Mouse (Mus musculus): ENCODE data around the gene Tex29. TPM values are rescaled to one million over a fixed set of nuclear protein-coding genes. Genes with fewer than 3 reads are reported as not detected.

The Tex29 gene
- polyA plus RNA-seq, 1 experiment from 2014 or later: not detected

Other genes starting within 250 kb of the Tex29 start
- gene Ankrd10, start 204.7 kb upstream of the Tex29 start, polyA plus RNA-seq (2014; fragmentation: Nextera tagmentation; extraction: Ambion mirVana): 60.3 and 63.1 TPM in 2 replicates
- not detected in 2 replicates for gene 1700016D06Rik, start 139.4 kb upstream of the Tex29 start, polyA plus RNA-seq (2014; fragmentation: Nextera tagmentation; extraction: Ambion mirVana)
- gene Arhgef7, start 112.8 kb upstream of the Tex29 start, polyA plus RNA-seq (2014; fragmentation: Nextera tagmentation; extraction: Ambion mirVana): 46.4 and 53.2 TPM in 2 replicates

Measured in heart, embryonic 11.5 days (tissue).